Mouse (Mus musculus) lung, postnatal 36 days (tissue): ENCODE results near the gene AI481877.
A peak's percentile ranks its signal among the peaks of the same experiment; 100 is the strongest.

Experiments
- DNase-seq: peaks from one replicate; pipeline ENCODE4 v3.0.0; 2022; ENCODE audit warnings: mixed read lengths

The AI481877 gene

GRCm38 (mm10) chr4:59016922-59017321, 121.9 kb downstream of the AI481877 start:
- no peak for DNase-seq

GRCm38 (mm10) chr4:59015181-59015580, 123.6 kb downstream of the AI481877 start:
- DNase-seq, result no peak

GRCm38 (mm10) chr4:59011446-59011845, 127.3 kb downstream of the AI481877 start:
- DNase-seq, result no peak

GRCm38 (mm10) chr4:59009696-59010095, 129.1 kb downstream of the AI481877 start:
- no peak for DNase-seq

- peak; percentile 33 for DNase-seq
These were observed 129.6 kb downstream of the AI481877 start for GRCm38 (mm10) chr4:59009186-59009585.

GRCm38 (mm10) chr4:59007974-59008373, 130.8 kb downstream of the AI481877 start:
- DNase-seq, result no peak

- DNase-seq, result no peak
These were observed 131.8 kb downstream of the AI481877 start for GRCm38 (mm10) chr4:59007016-59007415.

- no peak for DNase-seq
These were observed 132.6 kb downstream of the AI481877 start for GRCm38 (mm10) chr4:59006211-59006610.

- DNase-seq, result no peak
These were observed 135.0 kb downstream of the AI481877 start for GRCm38 (mm10) chr4:59003806-59004200.

- peak; percentile 94 for DNase-seq
These were observed 135.6 kb downstream of the AI481877 start, which contains the start of gene Gm20503 for GRCm38 (mm10) chr4:59002948-59003805. TSS of gene Gm20503 (plus strand) at chr4:59003210.

GRCm38 (mm10) chr4:59000614-59001013, 138.2 kb downstream of the AI481877 start:
- peak; percentile 58 for DNase-seq

- peak; percentile 86 for DNase-seq
These were observed 139.1 kb downstream of the AI481877 start for GRCm38 (mm10) chr4:58999686-59000085.

GRCm38 (mm10) chr4:58998688-58999087, 140.1 kb downstream of the AI481877 start:
- no peak for DNase-seq

- no peak for DNase-seq
These were observed 141.7 kb downstream of the AI481877 start for GRCm38 (mm10) chr4:58997081-58997480.

- DNase-seq, result no peak
These were observed 143.5 kb downstream of the AI481877 start for GRCm38 (mm10) chr4:58995251-58995693.

- no peak for DNase-seq
These were observed 144.0 kb downstream of the AI481877 start, which contains the start of gene Dnajc25 for GRCm38 (mm10) chr4:58994762-58995161. TSS of gene Dnajc25 (plus strand) at chr4:58995062.
